Mouse (Mus musculus) mesoderm, embryonic 11.5 days (tissue): ENCODE results near the gene Naip2.

Experiments used
- DNase-seq: peaks from one replicate; pipeline ENCODE4 v3.0.0-alpha.2; 2012; ENCODE audit warnings: low read depth, low spot score

The Naip2 gene

GRCm38 (mm10) chr13:100112218-100112972 is 89.5 kb downstream of the Naip2 start:
- DNase-seq, result no peak

- DNase-seq, result peak; percentile 84
Measured at GRCm38 (mm10) chr13:100107652-100108472, 94.0 kb downstream of the Naip2 start, which contains the start of gene Serf1. TSS of gene Serf1 (plus strand) at chr13:100108012.

- DNase-seq, result peak; percentile 93
Measured at GRCm38 (mm10) chr13:100103748-100104254, 98.1 kb downstream of the Naip2 start, which contains the start of gene Bdp1. TSS of gene Bdp1 (minus strand) at chr13:100104070.

GRCm38 (mm10) chr13:100103052-100103658 is 98.7 kb downstream of the Naip2 start:
- no peak for DNase-seq

- DNase-seq, result no peak
Measured at GRCm38 (mm10) chr13:100098808-100099207, 103.1 kb downstream of the Naip2 start.
